Mouse (Mus musculus) left cerebral cortex, postnatal 10 days (tissue): ENCODE data around the gene Serpinf2. TPM values are rescaled to one million over a fixed set of nuclear protein-coding genes. Genes with fewer than 3 reads are reported as not detected.
"Not testable (repeated sequence)": the region's sequence is repeated elsewhere in the genome, so short reads cannot be mapped to it uniquely, and the experiment has no call there.

Experiments used
- DNase-seq, 2 experiments: peaks; one replicate each; pipeline ENCODE4 v3.0.0; 2021 to 2022; ENCODE audit warnings: low spot score in 2 of 2, mixed read lengths in 1 of 2; ENCODE audit errors: extremely low spot score in 1 of 2
- intact Hi-C: fragments of 180-260 bp; cut with DNase I; formaldehyde crosslinking; loops from one replicate; pipeline ENCODE4 v1.15.1; 2025
- total RNA-seq, 2 experiments: library from RNA; stranded (reverse); gene quantifications; 2 replicates each; pipeline ENCODE4 v1.2.3; 2021

Serpinf2 gene
- total RNA-seq, 2 experiments from 2014 or later, result not detected

- intact Hi-C loops, result no loop called here
- DNase-seq, result peak; percentile 93 to 95
Measured at GRCm38 (mm10) chr11:75460103-75460843, 20.9 kb upstream of the Serpinf2 start.

- no peak for DNase-seq
- intact Hi-C loops, result loop anchor here (10.0 kb wide), 1 partner anchor 275 kb away; no protein-coding TSS in a partner anchor
Measured at GRCm38 (mm10) chr11:75459751-75460102, 20.3 kb upstream of the Serpinf2 start.

- DNase-seq, result no peak
- intact Hi-C loops, result loop anchor here (10.0 kb wide), 1 partner anchor 274 kb away; no protein-coding TSS in a partner anchor
Measured at GRCm38 (mm10) chr11:75459141-75459711, 19.8 kb upstream of the Serpinf2 start.

GRCm38 (mm10) chr11:75458628-75459041 lies 19.2 kb upstream of the Serpinf2 start:
- intact Hi-C loops, result loop anchor here (10.0 kb wide), 1 partner anchor 274 kb away; no protein-coding TSS in a partner anchor
- DNase-seq, result no peak

- intact Hi-C loops, result loop anchor here (10.0 kb wide), 1 partner anchor 273 kb away; no protein-coding TSS in a partner anchor
- no peak for DNase-seq
Measured at GRCm38 (mm10) chr11:75458169-75458568, 18.8 kb upstream of the Serpinf2 start.

- intact Hi-C loops, result loop anchor here (10.0 kb wide), 1 partner anchor 272 kb away; no protein-coding TSS in a partner anchor
- no peak for DNase-seq
Measured at GRCm38 (mm10) chr11:75456440-75456871, 17.1 kb upstream of the Serpinf2 start.

GRCm38 (mm10) chr11:75455971-75456370 lies 16.6 kb upstream of the Serpinf2 start:
- intact Hi-C loops, result loop anchor here (10.0 kb wide), 1 partner anchor 271 kb away; no protein-coding TSS in a partner anchor
- DNase-seq, result not testable (repeated sequence)

GRCm38 (mm10) chr11:75455041-75455736 lies 15.8 kb upstream of the Serpinf2 start:
- DNase-seq, result no peak

GRCm38 (mm10) chr11:75453991-75454930 lies 14.9 kb upstream of the Serpinf2 start, which contains the start of gene Wdr81:
Wdr81 (minus strand) TSS chr11:75454717.
- intact Hi-C loops, result loop anchor here (5.0 to 10.0 kb wide), 2 partner anchors 52 to 269 kb away; no protein-coding TSS in a partner anchor
- DNase-seq, result peak; percentile 87 to 92

More at GRCm38 (mm10) chr11:75455041-75455736, 15.8 kb upstream of the Serpinf2 start:
- intact Hi-C loops, result loop anchor here (10.0 kb wide), 1 partner anchor 270 kb away; no protein-coding TSS in a partner anchor

- no peak for DNase-seq
- intact Hi-C loops, result loop anchor here (5.0 to 10.0 kb wide), 2 partner anchors 51 to 268 kb away; no protein-coding TSS in a partner anchor
Measured at GRCm38 (mm10) chr11:75452812-75453557, 13.6 kb upstream of the Serpinf2 start.

GRCm38 (mm10) chr11:75452081-75452480 lies 12.7 kb upstream of the Serpinf2 start:
- intact Hi-C loops, result loop anchor here (5.0 to 10.0 kb wide), 2 partner anchors 50 to 267 kb away; no protein-coding TSS in a partner anchor
- DNase-seq, result no peak

GRCm38 (mm10) chr11:75450936-75451335 lies 11.5 kb upstream of the Serpinf2 start:
- intact Hi-C loops, result loop anchor here (5.0 to 10.0 kb wide), 2 partner anchors 49 to 266 kb away; no protein-coding TSS in a partner anchor
- no peak for DNase-seq

- intact Hi-C loops, result loop anchor here (5.0 to 10.0 kb wide), 2 partner anchors 48 to 266 kb away; no protein-coding TSS in a partner anchor
- no peak for DNase-seq
Measured at GRCm38 (mm10) chr11:75450304-75450908, 11.0 kb upstream of the Serpinf2 start.

GRCm38 (mm10) chr11:75449695-75450094 lies 10.3 kb upstream of the Serpinf2 start:
- peak in 1 of 2 experiments; percentile 66 for DNase-seq
- intact Hi-C loops, result loop anchor here (5.0 to 10.0 kb wide), 2 partner anchors 47 to 265 kb away; no protein-coding TSS in a partner anchor

- intact Hi-C loops, result no loop called here
- no peak for DNase-seq
Measured at GRCm38 (mm10) chr11:75448575-75448974, 9.2 kb upstream of the Serpinf2 start.

GRCm38 (mm10) chr11:75443711-75444110 lies 4.3 kb upstream of the Serpinf2 start:
- intact Hi-C loops, result no loop called here
- no peak for DNase-seq

- DNase-seq, result peak in 1 of 2 experiments; percentile 68
- intact Hi-C loops, result no loop called here
Measured at GRCm38 (mm10) chr11:75441601-75442000, 2.2 kb upstream of the Serpinf2 start.
